Mouse (Mus musculus): Measurements from ENCODE around the gene Lmf1.

Lmf1 gene

GRCm38 (mm10) chr17:25578920-25579319 is at the start of gene Lmf1:
Lmf1 (plus strand) TSS chr17:25579085.
- peak; percentile 97 for DNase-seq (ENCODE audit: low spot score)

- DNase-seq (ENCODE audit: low spot score), result no peak
These were observed 48.4 kb upstream of the Lmf1 start for GRCm38 (mm10) chr17:25530357-25531022.

GRCm38 (mm10) chr17:25538945-25539875 is 39.7 kb upstream of the Lmf1 start:
- DNase-seq (ENCODE audit: low spot score), result no peak

- no peak for DNase-seq (ENCODE audit: low spot score)
These were observed 38.2 kb upstream of the Lmf1 start for GRCm38 (mm10) chr17:25540731-25541130.

- no peak for DNase-seq (ENCODE audit: low spot score)
These were observed 37.1 kb upstream of the Lmf1 start for GRCm38 (mm10) chr17:25541768-25542167.

GRCm38 (mm10) chr17:25547026-25547425 is 31.9 kb upstream of the Lmf1 start:
- no peak for DNase-seq (ENCODE audit: low spot score)

GRCm38 (mm10) chr17:25550020-25550419 is 28.9 kb upstream of the Lmf1 start:
- no peak for DNase-seq (ENCODE audit: low spot score)

GRCm38 (mm10) chr17:25551313-25551712 is 27.6 kb upstream of the Lmf1 start:
- DNase-seq (ENCODE audit: low spot score), result no peak

GRCm38 (mm10) chr17:25555159-25555558 is 23.7 kb upstream of the Lmf1 start:
- DNase-seq (ENCODE audit: low spot score), result no peak

GRCm38 (mm10) chr17:25555666-25556629 is 22.9 kb upstream of the Lmf1 start:
- peak; percentile 85 for DNase-seq (ENCODE audit: low spot score)

- DNase-seq (ENCODE audit: low spot score), result peak; percentile 78
These were observed 22.1 kb upstream of the Lmf1 start for GRCm38 (mm10) chr17:25556630-25557354.

- no peak for DNase-seq (ENCODE audit: low spot score)
These were observed 19.3 kb upstream of the Lmf1 start for GRCm38 (mm10) chr17:25559634-25560033.

- no peak for DNase-seq (ENCODE audit: low spot score)
These were observed 18.2 kb upstream of the Lmf1 start for GRCm38 (mm10) chr17:25560554-25561222.

- no peak for DNase-seq (ENCODE audit: low spot score)
These were observed 17.5 kb upstream of the Lmf1 start for GRCm38 (mm10) chr17:25561223-25562028.

- no peak for DNase-seq (ENCODE audit: low spot score)
These were observed 14.4 kb upstream of the Lmf1 start for GRCm38 (mm10) chr17:25564481-25564880.

- DNase-seq (ENCODE audit: low spot score), result no peak
These were observed 13.6 kb upstream of the Lmf1 start for GRCm38 (mm10) chr17:25565244-25565643.

- DNase-seq (ENCODE audit: low spot score), result no peak
These were observed 12.9 kb upstream of the Lmf1 start for GRCm38 (mm10) chr17:25565860-25566600.

GRCm38 (mm10) chr17:25567261-25567660 is 11.6 kb upstream of the Lmf1 start:
- DNase-seq (ENCODE audit: low spot score), result peak; percentile 39

GRCm38 (mm10) chr17:25567745-25568144 is 11.1 kb upstream of the Lmf1 start:
- DNase-seq (ENCODE audit: low spot score), result peak; percentile 74
